Mouse (Mus musculus) hindbrain, postnatal 0 days (tissue): ENCODE measurements around the gene Slc9a1. TPM values are rescaled to one million over a fixed set of nuclear protein-coding genes. Genes with fewer than 3 reads are reported as not detected.
A peak's percentile ranks its signal among the peaks of the same experiment; 100 is the strongest.

Source experiments
- ATAC-seq: fragments of 200-750 bp; cut with Nextera tagmentation; 2 replicates; pipeline ENCODE4 v1.8.0; 2017; ENCODE audit warnings: mild to moderate bottlenecking, moderate TSS enrichment, moderate library complexity
- DNase-seq: peaks from one replicate; pipeline ENCODE4 v3.0.0-alpha.2; 2015; ENCODE audit warnings: low spot score
- H3K27ac ChIP-seq: fragments of 300-500 bp; sonication (generic); 2 replicates; pipeline ENCODE4 v1.5.1; 2014; ENCODE audit warnings: mild to moderate bottlenecking
- H3K27me3 ChIP-seq: fragments of 300-500 bp; sonication (generic); 2 replicates; pipeline ENCODE4 v1.6.1; 2014; ENCODE audit warnings: low read length, mixed read lengths; ENCODE audit not compliant: insufficient read depth
- H3K36me3 ChIP-seq: fragments of 300-500 bp; sonication (generic); 2 replicates; pipeline ENCODE4 v1.6.1; 2014; ENCODE audit warnings: low read length, mixed read lengths; ENCODE audit not compliant: insufficient read depth
- H3K4me1 ChIP-seq: fragments of 300-500 bp; sonication (generic); 2 replicates; pipeline ENCODE4 v1.6.1; 2014; ENCODE audit warnings: antibody characterized with exemption, low read length, mixed read lengths; ENCODE audit not compliant: insufficient read depth
- H3K4me2 ChIP-seq: fragments of 300-500 bp; sonication (generic); 2 replicates; pipeline ENCODE4 v1.6.1; 2014; ENCODE audit warnings: low read depth, mild to moderate bottlenecking, low read length, moderate library complexity, mixed read lengths
- H3K4me3 ChIP-seq: fragments of 300-500 bp; sonication (generic); 2 replicates; pipeline ENCODE4 v1.5.1; 2014; ENCODE audit warnings: low read length
- H3K9ac ChIP-seq: fragments of 300-500 bp; sonication (generic); replicated peaks from 2 replicates; pipeline ENCODE4 v1.6.1; 2014; ENCODE audit warnings: mild to moderate bottlenecking, low read length, moderate library complexity, mixed read lengths
- H3K9me3 ChIP-seq: fragments of 300-500 bp; sonication (generic); 2 replicates; pipeline ENCODE4 v1.6.1; 2016; ENCODE audit warnings: low read length, mixed read lengths
- CTCF ChIP-seq: IDR thresholded peaks from 2 replicates; pipeline ENCODE4 v1.5.1; 2016; ENCODE audit warnings: antibody characterized with exemption, control low read depth, low read depth
- WGBS: fragments of 180-500 bp; shearing (Covaris S2); extraction: QIAGEN DNeasy Blood & Tissue Kit; methylation state at CpG from one replicate; pipeline ENCODE4 v1.1.7; 2014; 5-methylcytosine and 5-hydroxymethylcytosine counted together
- polyA plus RNA-seq: library from polyadenylated mRNA; unstranded; fragments of >200 nt; fragmentation: Nextera tagmentation; extraction: Ambion mirVana; gene quantifications from 2 replicates; pipeline ENCODE4 v1.2.1, GENCODE M21; 2015
- total RNA-seq: library from RNA; depleted of rRNA; stranded (reverse); fragments of >200 nt; gene quantifications from 2 replicates; pipeline ENCODE4 v1.2.3, GENCODE M21; 2014

Slc9a1 gene
- total and polyA plus RNA-seq, 2 experiments from 2014 or later, result 10.1 to 21.2 TPM

DNA sequence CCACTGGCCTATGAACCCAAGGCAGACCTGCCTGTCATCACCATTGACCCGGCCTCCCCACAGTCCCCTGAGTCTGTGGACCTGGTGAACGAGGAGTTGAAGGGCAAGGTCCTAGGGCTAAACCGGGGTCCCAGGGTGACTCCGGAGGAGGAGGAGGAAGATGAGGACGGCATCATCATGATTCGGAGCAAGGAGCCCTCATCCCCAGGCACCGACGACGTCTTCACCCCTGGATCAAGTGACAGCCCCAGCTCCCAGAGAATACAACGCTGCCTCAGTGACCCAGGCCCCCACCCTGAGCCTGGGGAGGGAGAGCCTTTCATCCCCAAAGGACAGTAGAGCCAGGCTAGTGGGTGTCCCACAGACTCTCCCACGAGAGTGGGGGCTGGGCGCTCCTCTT is 52.5 kb downstream of the Slc9a1 start:
- no peaks in the 10 kb centered on the region for H3K4me1 ChIP-seq
- 93% methylated on average over 12 of the region's 12 CpGs for WGBS
- no peak for TF ChIP-seq CTCF
- H3K9me3 ChIP-seq, result no peaks in the 10 kb centered on the region
- H3K27ac ChIP-seq, result no peak overlapping the region
- H3K4me3 ChIP-seq, result no peak overlapping the region
- H3K4me2 ChIP-seq, result no peak overlapping the region
- H3K9ac ChIP-seq, result no peak overlapping the region
- DNase-seq (no peak), ATAC-seq (no peak)
- peaks cover 12% of the 10 kb centered on the region; the same call in 1 of the 2 replicates for H3K36me3 ChIP-seq
- H3K27me3 ChIP-seq, result no peaks in the 10 kb centered on the region

DNA sequence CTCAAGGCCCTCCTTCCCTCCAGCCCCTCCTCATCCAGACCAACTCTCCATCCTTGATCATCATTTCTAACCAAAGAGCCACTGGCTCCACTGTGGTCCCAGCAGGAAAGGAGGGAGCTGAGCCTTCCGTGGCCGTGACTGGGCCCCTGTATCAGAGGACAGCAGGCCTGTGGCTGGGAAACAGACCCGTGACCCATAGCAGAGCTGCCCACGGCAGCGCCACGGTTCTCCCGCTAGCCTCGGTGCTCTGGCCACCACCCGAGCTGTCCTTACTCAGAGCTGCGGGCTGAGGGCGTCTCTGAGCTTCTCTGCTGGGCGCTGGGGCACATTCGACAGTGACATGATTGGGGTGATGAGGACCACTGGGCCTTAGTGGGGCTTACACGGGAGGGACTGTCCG is 53.1 kb downstream of the Slc9a1 start:
- no peak overlapping the region for H3K4me3 ChIP-seq
- ATAC-seq, result no peak
- 85% methylated on average over 15 of the region's 15 CpGs for WGBS

DNA sequence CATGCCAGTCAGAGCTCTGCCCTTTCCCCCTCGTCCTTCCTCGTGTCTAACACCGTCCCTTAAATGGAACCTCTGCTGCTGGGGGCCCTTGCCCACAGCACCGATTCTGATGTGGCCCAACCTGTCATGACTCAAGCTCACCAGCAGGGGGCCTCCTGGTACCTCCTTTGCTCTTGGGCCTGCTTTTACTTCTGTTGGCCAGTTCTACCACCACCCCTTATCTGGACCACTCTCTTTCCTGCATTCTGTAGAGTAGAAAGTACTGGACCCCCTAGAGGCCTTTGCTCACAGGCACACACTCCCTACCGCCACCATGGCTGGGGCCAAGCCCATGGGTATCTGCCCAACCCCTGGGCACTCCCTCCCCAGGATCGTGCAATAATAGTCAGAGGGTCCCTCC is 53.6 kb downstream of the Slc9a1 start:
- no peaks in the 10 kb centered on the region for H3K27me3 ChIP-seq
- H3K4me2 ChIP-seq, result no peak overlapping the region
- H3K4me3 ChIP-seq, result no peak overlapping the region
- peak; percentile 88 for TF ChIP-seq CTCF
- 44% methylated on average over 6 of the region's 6 CpGs for WGBS
- H3K4me1 ChIP-seq, result no peaks in the 10 kb centered on the region
- DNase-seq (peak; percentile 71), ATAC-seq (peak; percentile 46)
- peaks cover 12% of the 10 kb centered on the region; the same call in 1 of the 2 replicates for H3K36me3 ChIP-seq
- H3K9me3 ChIP-seq, result no peaks in the 10 kb centered on the region
- H3K27ac ChIP-seq, result no peak overlapping the region
- no peak overlapping the region for H3K9ac ChIP-seq

More for the DNA sequence above, 53.1 kb downstream of the Slc9a1 start:
- DNase-seq, result no peak
- Histone ChIP-seq H3K9ac (no peak overlapping the region), H3K27me3 (no peaks in the 10 kb centered on the region), H3K4me1 (no peaks in the 10 kb centered on the region), H3K27ac (no peak overlapping the region), H3K9me3 (no peaks in the 10 kb centered on the region), H3K36me3 (peaks cover 12% of the 10 kb centered on the region; the same call in 1 of the 2 replicates), H3K4me2 (no peak overlapping the region)
- TF ChIP-seq CTCF, result no peak

DNA sequence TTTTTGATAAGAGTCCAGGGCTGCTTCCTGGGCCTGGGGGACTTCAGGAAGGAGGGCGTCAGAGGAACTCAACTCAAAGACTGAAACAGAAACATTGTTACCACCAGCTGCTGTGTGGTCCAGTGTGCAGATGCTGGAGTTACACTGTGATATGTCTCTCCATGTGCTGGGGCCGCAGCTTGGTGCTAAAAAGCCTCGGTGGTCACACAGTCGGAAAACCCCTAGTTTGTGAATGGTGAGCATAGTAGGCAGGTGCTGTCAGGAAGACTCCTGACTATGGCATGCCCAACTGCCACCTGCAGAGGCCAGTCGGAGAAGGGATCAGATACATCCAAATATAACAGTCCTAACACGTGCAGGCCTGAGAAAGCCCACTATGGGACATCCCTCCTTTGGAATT is 54.2 kb downstream of the Slc9a1 start:
- H3K27me3 ChIP-seq, result no peaks in the 10 kb centered on the region
- no peak for TF ChIP-seq CTCF
- no peak overlapping the region for H3K4me2 ChIP-seq
- no peak overlapping the region for H3K27ac ChIP-seq
- 77% methylated on average over 6 of the region's 6 CpGs for WGBS
- no peak for DNase-seq
- H3K4me3 ChIP-seq, result no peak overlapping the region
- no peak overlapping the region for H3K9ac ChIP-seq
- ATAC-seq, result no peak
- H3K9me3 ChIP-seq, result no peaks in the 10 kb centered on the region
- H3K4me1 ChIP-seq, result no peaks in the 10 kb centered on the region
- H3K36me3 ChIP-seq, result peaks cover 12% of the 10 kb centered on the region; the same call in 1 of the 2 replicates

DNA sequence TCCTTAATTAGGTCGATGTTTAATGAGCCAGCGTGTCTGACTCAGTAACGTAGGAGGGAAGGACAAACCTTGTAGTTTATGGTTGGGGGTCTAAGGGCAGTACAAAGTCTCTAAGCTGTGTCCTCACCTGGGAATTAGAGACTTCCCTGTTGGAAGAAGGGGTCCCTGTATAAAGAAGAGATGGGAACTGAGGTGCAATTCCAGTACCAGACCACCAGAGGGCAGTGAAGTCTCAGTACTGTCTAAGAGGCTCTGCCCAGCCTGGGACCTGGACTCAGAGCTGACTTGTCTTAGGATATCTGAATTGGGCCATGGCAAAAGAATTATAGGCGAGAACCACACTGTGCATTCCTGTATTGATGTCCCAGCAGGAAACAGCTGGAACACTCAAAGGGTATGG is 54.6 kb downstream of the Slc9a1 start:
- Histone ChIP-seq H3K36me3 (peaks cover 12% of the 10 kb centered on the region; the same call in 1 of the 2 replicates), H3K4me1 (no peaks in the 10 kb centered on the region), H3K27ac (no peak overlapping the region), H3K27me3 (no peaks in the 10 kb centered on the region), H3K9me3 (no peaks in the 10 kb centered on the region), H3K4me3 (no peak overlapping the region), H3K9ac (no peak overlapping the region), H3K4me2 (no peak overlapping the region)
- DNase-seq (peak; percentile 91), ATAC-seq (peak; percentile 62)
- peak; percentile 98 for TF ChIP-seq CTCF
- 40% methylated on average over 4 of the region's 4 CpGs for WGBS

DNA sequence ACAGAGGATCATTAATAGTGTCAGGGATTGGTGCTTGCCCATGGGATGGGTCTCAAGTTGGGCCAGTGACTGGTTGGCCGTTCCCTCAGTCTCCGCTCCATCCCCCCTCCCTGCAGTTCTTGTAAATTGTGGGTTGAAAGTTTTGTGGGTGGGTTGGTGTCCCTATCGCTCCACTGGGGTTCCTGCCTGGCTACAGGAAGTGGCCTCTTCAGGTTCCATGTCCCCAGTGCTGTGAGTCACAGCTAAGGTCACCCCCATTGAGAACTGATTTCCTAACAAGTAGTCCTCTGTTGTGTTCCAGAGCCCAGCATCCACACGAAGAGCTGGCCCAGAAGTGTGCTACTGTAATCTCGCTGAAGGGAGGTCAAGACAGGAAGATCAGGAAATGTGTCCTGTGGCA is 56.6 kb downstream of the Slc9a1 start:
- Histone ChIP-seq H3K9ac (no peak overlapping the region), H3K27me3 (no peaks in the 10 kb centered on the region), H3K9me3 (no peaks in the 10 kb centered on the region), H3K4me2 (no peak overlapping the region), H3K4me1 (no peaks in the 10 kb centered on the region), H3K36me3 (peaks cover 8% of the 10 kb centered on the region; the same call in 1 of the 2 replicates), H3K4me3 (no peak overlapping the region), H3K27ac (no peak overlapping the region)
- 77% methylated on average over 5 of the region's 5 CpGs for WGBS
- TF ChIP-seq CTCF, result no peak
- DNase-seq, result no peak
- no peak for ATAC-seq

DNA sequence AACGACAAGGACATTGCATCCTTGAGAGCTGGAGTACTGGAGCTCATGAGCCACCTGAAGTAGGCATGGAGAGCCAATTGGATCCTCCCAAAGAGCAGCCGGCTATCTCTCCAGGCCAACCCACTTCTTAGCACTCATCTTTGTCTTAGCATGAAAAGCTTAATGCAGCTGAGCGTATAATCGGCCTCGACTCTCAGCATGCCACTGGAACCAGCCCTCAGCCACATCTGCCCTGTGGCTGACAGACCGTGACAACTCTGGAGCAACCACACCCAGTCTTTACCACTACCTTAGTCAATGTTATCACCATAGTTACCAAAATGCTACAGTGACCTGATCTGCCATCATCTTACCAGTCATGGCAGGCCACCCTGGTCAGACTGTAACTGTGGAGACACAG is 62.0 kb downstream of the Slc9a1 start:
- H3K27me3 ChIP-seq, result no peaks in the 10 kb centered on the region
- H3K4me2 ChIP-seq, result no peak overlapping the region
- 0 out of 2 replicates have a peak overlapping the region, but pooled peaks have one; percentile 81 for H3K27ac ChIP-seq
- WGBS, result 39% methylated on average over 6 of the region's 6 CpGs
- DNase-seq (no peak), ATAC-seq (peak; percentile 11; the same call in 1 of the 2 replicates)
- 0 out of 2 replicates have a peak, but pooled peaks cover 5% of the 10 kb centered on the region for H3K4me1 ChIP-seq
- H3K9me3 ChIP-seq, result no peaks in the 10 kb centered on the region
- no peak overlapping the region for H3K4me3 ChIP-seq
- no peak overlapping the region for H3K9ac ChIP-seq
- no peaks in the 10 kb centered on the region for H3K36me3 ChIP-seq
- TF ChIP-seq CTCF, result no peak
